Mouse (Mus musculus) retina, postnatal 1 day (tissue): ENCODE measurements at regions not wholly inside any gene's neighbourhood (a gene's known extent, or its start where the extent isn't known, plus 50 kb on each side); places are given as distances from the start of the nearest gene placed in this dataset.
A peak's percentile ranks its signal among the peaks of the same experiment; 100 is the strongest.
"Not testable (repeated sequence)": the region's sequence is repeated elsewhere in the genome, so short reads cannot be mapped to it uniquely, and the experiment has no call there.

Experiments used
- DNase-seq: peaks from one replicate; pipeline ENCODE4 v3.0.0-alpha.2; 2012

DNA sequence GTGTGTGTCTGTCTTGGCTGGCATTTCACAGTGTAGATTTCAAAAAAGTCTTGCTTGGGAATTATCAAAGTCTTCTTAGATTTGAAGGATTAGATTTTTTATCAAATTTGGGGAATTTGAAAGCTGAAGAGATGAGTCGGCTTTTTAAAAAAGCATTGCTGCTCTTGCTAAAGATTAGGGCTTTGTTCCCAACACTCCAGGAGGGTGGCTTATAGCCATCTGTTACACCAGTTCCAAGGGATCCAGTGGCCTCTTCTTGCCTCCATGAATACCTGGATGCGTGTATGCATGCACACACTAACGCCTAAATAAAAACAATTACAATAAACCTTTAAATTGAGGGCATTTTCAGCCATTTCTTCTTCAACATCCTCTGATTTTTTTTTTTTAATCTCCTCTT lies 144.5 kb upstream of the Mon1b start:
- no peak for DNase-seq

DNA sequence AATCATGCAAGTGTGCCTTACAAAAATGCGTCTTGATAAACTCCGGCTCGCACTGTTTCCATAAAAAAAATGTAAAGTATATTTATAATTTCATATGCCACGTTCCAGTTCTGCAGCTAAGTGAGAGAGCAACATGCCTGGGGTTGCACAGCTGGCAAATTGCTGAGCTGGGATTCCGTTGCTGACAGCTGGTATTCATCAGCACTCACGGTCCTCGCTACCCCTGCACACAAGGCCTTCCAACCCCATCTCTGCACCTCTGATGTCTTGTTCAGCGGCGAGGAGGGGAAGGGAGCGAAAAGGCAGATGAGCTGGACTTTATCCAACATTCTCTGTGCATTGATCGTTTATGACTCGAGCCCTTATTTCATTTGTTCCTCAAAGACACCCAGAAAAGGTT lies 138.5 kb upstream of the Mon1b start:
- no peak for DNase-seq

GRCm38 (mm10) chr8:113502671-113503070 lies 132.7 kb upstream of the Mon1b start:
- DNase-seq, result no peak

DNA sequence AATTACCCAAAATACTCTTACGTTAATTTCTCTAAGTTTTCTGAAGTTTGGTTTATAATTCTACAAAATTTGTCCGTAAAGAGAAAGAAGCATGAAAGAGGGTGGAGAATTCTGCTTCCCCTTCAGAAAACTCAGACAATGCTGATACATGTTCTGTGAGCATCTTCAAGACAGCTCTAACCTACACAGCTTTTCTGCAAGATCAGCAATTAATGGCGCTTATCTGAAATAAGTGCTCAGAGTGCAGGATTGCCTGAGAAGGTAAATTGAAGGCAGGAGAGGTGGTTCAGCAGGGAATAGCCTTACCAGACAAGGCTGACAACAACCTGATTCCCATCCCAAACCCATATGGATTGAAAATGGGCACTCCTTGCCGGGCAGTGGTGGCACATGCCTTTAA lies 122.5 kb upstream of the Mon1b start:
- no peak for DNase-seq

DNA sequence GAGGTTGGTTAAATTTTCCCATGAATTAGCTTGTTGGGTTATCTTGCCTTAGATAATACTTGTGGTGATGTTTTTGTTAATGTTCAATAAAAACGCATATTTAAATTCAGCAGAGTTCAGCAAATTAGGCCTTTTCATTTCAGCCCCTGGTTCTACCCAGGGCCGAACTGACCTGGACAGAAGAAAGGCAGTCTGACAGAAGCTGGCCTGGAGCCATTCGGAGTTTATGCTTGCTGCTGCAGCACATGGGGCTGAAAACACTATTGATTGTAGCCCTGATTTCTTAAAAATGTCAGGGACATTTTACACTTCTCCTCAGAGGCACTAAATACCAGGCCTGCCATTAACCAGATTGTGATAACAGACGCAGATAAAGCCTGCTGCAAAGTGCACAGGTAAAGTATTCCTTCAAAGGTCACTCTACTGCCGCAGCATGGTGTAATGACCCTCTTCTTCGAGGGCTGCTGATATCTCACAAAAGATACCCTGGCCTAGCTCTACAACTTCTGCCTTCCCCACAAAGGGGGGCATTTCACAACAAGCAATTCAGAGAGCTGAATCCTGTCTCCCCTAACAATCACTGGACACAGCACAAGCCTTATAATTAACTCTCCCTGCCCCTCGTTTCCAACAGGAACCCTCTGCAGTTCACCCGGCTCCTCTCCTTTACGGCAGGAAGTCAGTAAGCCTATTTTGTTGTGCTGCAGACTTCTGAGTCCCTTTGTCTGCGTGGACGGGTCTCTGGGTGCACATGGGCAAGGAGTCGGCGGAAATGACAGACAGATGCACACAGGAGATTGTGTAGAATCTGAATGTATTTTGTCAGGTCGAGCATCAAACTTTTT lies 121.3 kb upstream of the Mon1b start:
- DNase-seq, result no peak

DNA sequence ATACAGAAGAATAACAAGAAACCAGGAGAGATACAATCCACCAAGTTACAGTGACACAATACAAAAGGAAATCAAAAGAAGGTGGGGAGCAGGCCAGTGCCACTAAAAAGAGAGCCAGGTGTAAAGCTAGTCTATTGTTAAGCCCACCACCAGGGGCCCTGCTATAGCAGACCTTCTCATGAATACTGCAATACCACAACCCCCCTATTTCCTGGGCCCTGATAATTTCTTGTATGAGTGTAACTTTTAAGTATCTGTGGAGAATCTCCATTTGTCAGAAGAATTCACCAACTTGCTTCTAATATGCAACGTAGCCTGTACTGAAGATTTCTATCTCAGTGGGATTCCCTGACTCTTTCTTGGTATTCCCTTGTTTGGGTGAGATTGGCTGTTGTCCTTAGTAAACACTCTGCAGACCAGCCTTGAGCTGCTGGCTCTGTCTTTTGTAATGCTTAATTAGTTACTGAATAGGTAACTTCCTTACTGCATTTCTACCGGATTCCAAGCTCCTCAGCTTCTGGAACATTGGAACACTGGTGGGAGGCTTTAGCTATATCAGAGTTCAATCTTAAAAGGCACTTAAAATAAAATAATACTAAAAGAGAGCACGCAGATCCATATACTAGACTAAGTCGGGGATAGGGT lies 120.5 kb upstream of the Mon1b start:
- not testable (repeated sequence) for DNase-seq

GRCm38 (mm10) chr8:113516176-113516575 lies 119.2 kb upstream of the Mon1b start:
- DNase-seq, result no peak

- no peak for DNase-seq
Measured at GRCm38 (mm10) chr8:113517912-113518311, 117.5 kb upstream of the Mon1b start.

- DNase-seq, result no peak
Measured at GRCm38 (mm10) chr8:113523561-113523960, 111.8 kb upstream of the Mon1b start.

DNA sequence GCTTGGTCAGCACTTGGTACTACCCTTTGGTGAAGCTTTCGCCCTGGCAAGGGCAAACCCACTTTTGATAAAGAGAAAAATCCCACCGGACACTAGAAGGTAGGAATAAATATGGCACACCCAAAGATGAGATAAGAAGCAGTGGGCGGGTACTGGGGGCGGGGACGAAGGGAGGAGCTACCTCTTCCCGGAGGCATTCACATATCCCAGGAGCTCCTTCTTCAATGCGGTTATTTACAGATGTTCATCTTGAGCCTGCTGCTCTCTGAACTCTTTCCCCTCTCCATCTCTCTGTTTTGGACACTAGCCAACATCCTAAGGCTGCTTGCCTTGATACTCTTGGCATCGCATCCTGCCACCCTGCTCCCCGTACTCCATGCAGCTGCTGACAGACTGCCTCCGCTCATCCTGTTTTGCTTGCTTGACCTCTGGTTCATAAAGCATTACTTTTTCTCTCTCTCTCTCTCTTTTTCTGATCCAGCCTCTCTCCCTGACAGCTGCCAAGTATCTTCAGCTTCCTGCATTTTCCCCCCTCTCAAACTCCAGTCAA lies 104.2 kb upstream of the Mon1b start:
- no peak for DNase-seq

GRCm38 (mm10) chr8:113532881-113533280 lies 102.5 kb upstream of the Mon1b start:
- no peak for DNase-seq

DNA sequence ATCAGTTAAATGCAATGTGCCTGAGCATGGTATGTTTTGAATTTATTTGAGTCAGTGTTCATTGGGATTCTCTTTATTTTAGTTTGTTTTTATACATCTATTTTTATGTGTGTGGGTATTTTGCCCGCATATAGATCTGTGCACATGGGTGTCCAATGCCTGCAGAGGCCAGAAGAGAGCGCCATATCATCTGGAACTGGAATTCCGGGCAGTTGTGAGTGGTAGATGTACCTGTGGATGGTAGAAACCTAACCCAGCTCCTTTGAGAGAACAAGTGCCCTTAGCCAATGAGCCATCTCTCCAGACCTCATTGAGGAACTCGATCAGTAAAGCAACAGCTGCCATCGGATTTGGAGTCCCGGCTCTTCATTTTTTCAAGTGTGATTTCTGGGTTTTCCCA lies 94.0 kb upstream of the Mon1b start:
- DNase-seq, result no peak

DNA sequence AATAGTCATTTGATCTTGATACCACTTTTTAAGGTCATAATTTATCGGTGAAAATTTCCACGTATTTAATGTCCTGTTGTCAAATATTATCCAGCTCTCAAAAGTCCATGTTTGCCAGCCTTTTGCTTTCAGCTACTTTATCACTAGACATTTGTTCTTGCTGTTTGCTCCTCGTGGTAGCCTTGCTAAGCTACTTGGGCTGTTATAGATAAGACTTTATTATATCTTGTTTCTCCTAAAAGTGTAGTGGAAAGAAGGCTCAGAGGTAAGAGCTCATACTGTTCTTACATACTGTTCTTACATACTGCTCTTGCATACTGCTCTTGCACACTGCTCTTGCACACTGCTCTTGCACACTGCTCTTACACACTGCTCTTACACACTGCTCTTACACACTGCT lies 93.3 kb upstream of the Mon1b start:
- no peak for DNase-seq

- no peak for DNase-seq
Measured at GRCm38 (mm10) chr8:113542713-113543112, 92.7 kb upstream of the Mon1b start.

- DNase-seq, result no peak
Measured at GRCm38 (mm10) chr8:113549200-113549599, 86.2 kb upstream of the Mon1b start.

DNA sequence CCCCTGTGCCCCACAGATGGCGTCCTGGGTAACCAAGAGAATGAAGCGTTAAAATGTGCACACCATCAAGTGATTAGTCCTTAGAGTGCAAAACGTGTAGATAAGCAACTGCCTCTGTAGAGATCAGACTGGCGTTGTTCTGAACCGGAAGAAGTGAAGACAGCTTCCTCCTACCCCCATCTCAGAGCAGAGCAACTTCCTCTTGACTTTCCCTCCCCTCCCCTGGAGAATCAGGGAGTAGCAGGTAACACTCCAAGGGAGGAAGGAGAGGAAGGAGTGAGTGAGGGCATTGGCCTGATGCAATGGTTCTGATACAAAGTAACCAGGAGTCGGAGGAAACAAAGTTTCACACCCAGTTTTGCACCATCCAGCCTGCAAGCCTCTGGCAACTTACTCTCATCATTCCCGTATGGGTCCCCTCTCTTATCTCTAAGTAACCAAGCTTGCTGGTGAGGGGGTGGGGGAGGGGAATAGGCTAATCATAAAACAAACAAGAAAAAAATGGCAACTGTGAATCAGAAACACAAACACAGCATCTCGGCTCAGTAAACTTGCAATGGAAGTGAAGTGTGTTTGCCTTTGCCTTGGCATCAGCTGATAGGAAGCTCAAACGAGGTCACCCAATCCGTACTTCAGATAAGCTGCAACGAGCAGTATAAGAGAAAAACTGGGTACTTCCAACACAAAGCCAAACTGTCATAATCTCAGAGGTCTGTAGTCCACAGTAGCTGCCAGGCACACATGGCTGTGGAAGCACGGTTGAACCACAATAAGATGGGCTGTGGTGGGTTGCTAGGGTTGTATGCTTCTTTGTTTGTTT lies 83.7 kb upstream of the Mon1b start:
- no peak for DNase-seq

DNA sequence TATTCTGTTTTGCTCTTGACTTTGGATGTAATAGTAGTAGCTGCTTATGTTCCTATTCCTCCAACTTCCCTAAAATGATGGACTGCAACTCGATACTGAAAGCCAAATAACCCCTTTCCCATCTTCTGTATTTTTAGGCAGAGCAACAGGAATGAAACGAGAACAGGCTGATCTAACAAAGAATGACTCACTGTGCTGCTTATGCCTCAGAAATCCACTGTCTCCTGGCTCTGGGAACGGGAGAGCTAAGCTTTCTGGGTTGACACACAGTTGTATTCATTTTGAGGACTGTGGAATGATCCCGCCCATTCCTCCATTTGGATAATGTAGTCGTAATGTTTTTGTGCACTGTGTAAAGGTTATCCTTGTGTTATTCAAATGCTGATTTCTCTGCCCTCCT lies 82.6 kb upstream of the Mon1b start:
- no peak for DNase-seq

- DNase-seq, result peak; percentile 25
Measured at GRCm38 (mm10) chr8:113554700-113555455, 80.5 kb upstream of the Mon1b start.

DNA sequence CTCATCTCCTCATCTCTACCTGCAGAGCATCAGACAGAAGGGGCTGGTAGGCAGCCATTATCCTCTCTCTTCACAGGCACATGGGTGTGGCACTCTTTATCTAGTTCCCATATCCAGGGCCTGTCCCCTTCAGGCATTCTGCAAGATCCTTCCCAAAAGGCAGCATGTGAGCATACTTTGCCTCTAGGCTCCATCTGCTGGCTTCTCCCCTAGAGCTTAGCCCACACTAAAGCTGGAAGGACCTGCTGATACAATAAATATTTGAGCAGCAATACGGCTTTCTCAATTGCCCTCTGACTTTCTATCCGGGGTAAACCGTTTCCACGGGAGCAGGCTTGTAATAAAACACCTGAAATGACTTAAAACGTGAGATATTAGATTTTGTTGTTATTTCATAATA lies 78.4 kb upstream of the Mon1b start:
- DNase-seq, result no peak

GRCm38 (mm10) chr8:113581098-113581497 lies 54.3 kb upstream of the Mon1b start:
- DNase-seq, result no peak

- DNase-seq, result no peak
Measured at GRCm38 (mm10) chr8:113581704-113582103, 53.7 kb upstream of the Mon1b start.

- peak; percentile 72 for DNase-seq
Measured at GRCm38 (mm10) chr8:113582180-113582975, 53.0 kb upstream of the Mon1b start.
